Mouse (Mus musculus) adrenal gland, adult (tissue): ENCODE measurements around the gene 1700019D03Rik.

Experiments
- DNase-seq, 2 experiments: peaks; one replicate each; pipeline ENCODE4 v3.0.0; 2022 to 2023; ENCODE audit warnings: low spot score in 1 of 2; ENCODE audit not compliant: inconsistent age in 2 of 2

1700019D03Rik gene

DNA sequence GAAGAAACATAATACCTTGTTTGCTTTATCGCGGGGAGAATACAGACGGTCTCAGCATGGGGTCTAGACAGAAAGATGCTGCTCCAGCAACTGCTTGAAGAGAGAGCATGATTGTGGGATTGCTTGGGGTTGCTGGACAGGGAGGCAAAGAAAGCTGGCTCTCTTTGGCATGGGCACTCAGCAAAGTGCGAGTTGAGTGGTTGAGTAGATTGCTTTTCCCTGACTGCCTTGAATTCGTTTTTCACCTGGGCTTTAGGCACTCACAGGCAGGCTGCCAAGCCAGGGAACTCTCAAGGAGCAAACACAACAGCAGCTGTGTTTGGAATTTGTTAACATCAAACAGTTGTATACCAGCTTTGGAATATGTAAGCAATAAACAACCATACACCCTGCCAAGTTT is at the start of gene 1700019D03Rik:
Gene 1700019D03Rik, minus strand, starts transcription at position 101 of the 400 bp plus-strand sequence.
- no peak for DNase-seq

- DNase-seq: no peak
Measured at GRCm38 (mm10) chr1:53063921-53064320, 43.9 kb upstream of the 1700019D03Rik start.

GRCm38 (mm10) chr1:53061871-53062608 is 42.1 kb upstream of the 1700019D03Rik start:
- no peak for DNase-seq

- no peak for DNase-seq
Measured at GRCm38 (mm10) chr1:53061340-53061739, 41.4 kb upstream of the 1700019D03Rik start, which contains the start of gene Mstn. TSS of gene Mstn (plus strand) at chr1:53061640.

DNA sequence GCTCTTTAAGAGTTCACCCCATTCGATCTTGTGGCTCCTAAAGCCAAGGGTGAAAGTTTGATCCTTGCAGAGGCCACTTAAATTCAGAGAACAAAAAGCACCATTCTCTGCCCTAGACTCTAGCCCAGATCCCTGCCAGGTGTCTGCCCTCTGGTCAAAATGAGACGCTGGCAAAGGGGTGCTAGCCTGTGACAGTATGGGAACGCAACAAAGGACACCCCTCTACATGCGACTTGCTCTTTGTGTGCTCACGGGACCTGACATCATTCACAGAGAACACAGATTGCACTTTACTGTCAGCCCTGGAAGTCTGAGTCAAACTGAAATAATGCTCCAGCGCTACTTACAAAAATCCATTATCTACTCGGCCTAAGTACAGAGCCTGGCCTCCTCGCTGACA is 40.5 kb upstream of the 1700019D03Rik start:
- DNase-seq: no peak

DNA sequence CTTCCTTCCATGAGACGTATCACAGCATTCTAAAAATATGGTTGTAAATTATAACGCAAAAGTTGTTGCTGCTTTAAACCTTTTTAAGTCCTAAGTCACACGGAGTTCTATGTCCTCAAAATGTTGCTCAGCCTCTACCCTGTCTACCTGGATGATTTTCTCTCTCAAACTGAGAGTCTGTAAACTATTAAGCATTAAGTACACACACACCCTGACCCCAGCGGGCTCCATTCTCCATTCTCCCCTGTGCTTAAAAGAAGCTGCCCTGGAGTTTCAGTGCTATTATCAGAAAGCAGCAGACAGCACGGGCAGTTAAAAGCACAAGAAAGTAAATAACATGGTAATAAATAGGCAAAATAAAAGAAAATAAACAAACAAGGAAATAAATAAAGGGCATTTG is 39.1 kb upstream of the 1700019D03Rik start:
- no peak for DNase-seq

GRCm38 (mm10) chr1:53053087-53054022 is 33.4 kb upstream of the 1700019D03Rik start:
- peak; percentile 30 to 84 for DNase-seq

DNA sequence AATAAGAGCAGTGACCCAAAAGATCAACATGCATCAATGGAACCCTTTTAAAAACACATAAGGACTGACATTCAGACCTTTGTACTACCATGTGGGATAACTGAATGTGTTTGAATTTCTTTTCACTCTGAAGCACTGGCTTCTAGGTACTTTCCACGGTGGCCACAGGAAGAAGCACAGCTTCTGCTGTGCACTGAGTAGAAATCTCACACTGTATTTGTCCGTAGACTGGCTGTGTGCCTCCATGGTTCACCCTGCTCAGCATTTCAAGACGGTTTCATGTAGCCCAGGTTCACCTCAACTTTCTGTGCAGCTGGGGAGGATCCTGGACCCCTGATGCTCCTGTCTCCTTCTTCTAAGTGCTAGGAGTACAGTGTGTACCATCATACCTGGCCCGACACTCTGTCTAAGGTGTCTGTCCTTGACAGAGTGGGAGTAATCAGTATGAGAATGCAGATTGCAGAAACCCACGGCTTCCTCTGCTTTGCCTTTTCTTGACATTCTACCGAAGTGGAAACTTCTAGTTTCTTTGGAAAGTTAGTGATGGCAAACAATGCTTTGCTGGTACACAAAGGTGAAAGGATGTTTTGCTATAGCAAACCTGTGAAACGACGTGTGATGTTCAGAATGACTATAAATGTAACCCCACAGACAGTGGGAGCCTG is 29.9 kb upstream of the 1700019D03Rik start:
- no peak for DNase-seq

DNA sequence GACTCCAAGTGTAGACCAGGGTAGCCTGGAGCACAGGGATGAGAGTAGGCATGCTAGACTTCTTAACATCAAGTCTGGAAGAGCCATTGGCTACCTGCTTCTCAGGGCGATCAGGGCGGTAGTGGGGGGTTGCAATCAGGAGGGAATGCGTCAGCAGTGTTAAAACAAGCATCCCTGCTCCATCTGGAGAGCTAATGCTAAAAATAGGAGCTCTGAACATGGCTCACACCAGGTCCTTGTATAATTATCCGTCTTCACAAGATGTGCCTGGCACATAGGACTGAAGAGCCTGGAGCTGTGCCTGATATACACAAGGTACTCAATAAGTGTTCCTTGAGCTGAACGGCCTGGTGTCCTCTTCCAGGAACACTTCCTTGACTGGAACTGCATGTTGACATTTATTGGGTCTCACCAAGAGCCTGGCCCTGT is 17.5 kb upstream of the 1700019D03Rik start:
- DNase-seq: no peak

DNA sequence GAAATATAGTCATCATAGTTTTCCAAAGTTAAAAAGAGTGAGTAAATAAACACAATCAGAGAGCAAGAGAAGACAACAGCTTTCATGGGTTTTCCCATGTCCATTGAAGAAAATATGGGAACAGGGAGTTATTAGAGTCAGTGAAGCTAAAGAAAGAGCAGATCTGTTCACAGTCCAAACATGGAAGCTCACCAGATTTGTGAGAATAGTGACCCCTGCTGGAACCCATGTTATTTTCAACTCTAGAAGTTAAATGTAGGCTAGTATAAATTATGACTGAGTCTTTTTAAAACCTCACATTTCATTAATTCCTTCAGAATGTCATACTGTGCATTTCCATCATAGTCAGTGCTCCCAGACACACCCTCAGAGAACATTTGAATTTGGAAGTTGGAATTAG is 12.6 kb upstream of the 1700019D03Rik start:
- peak in 1 of 2 experiments; percentile 29 for DNase-seq

DNA sequence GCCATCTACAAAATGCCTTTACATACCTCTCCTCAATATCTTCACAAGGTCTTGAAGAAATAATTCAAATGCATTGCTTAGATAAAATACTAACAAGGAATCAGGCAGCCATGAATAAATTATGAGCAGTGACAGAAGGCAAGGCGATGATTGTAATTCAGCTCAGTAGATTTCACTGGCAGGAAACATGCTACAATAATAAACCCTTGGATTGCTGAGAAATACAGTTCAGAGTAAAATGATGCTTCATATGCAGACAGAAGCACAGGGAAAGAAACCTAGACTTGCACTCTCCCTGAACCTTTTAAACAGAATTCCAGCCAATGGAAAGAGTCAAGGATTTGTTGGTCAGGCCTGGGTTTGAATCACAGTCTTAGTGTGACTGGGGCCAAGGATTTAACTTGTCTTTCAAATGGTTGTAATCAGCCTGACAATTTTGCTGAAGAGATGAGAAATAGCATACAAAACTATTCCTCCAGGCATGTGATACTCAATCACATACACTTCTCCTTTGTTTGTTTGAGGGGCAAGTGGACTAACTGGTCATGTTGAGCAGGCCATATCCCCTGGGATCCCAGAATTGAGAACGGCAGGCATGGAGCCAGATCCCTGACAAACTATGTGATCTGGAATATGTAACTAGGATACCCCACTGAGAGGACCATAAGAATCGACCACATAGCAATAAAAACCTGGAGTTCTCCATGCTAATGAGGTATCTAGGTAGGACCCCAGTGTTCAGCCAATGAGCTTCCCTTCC is 1.1 kb downstream of the 1700019D03Rik start:
- DNase-seq: no peak

DNA sequence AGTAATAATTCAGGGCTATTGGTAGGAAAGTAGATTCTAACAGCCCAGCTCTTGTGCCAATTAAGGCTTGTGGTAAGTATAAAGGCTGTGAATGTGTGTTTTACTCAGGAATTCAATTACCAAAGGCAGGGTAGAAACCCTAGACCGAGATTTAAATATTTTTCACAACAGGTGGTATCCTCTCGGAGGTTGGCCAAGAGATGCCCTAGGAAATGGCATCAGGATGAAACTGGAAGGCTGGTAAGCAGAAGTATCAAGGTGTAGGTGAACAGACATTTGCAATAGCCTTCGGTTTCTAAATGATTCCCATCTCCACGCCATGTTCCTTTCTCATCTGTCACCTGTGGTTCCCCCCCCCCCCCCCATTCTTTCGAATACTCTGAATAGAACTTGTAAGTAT is 4.4 kb downstream of the 1700019D03Rik start:
- DNase-seq: no peak

GRCm38 (mm10) chr1:53014716-53015115 is 5.3 kb downstream of the 1700019D03Rik start:
- no peak for DNase-seq

DNA sequence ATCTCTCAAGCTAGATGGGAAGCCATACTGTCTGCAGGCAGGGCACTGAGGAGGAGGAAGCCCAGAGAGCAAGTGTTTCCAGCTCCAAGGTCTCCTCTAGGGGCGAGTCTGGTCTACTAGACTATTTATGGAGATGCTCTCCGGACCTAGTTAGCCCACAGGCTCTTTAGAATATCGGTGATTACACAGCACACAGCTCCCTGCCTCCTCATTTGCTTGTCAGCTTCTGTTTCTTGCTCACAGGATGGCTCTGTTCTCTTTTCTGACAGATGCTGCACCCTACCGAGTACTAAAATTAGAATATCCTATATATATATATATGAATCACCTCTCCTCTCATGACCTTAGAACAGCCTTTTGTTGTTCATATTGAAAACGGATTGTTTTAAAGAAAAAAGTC is 33.3 kb downstream of the 1700019D03Rik start:
- peak in 1 of 2 experiments; percentile 8 for DNase-seq

- peak in 1 of 2 experiments; percentile 7 for DNase-seq
Measured at GRCm38 (mm10) chr1:52973198-52973597, 46.8 kb downstream of the 1700019D03Rik start.

DNA sequence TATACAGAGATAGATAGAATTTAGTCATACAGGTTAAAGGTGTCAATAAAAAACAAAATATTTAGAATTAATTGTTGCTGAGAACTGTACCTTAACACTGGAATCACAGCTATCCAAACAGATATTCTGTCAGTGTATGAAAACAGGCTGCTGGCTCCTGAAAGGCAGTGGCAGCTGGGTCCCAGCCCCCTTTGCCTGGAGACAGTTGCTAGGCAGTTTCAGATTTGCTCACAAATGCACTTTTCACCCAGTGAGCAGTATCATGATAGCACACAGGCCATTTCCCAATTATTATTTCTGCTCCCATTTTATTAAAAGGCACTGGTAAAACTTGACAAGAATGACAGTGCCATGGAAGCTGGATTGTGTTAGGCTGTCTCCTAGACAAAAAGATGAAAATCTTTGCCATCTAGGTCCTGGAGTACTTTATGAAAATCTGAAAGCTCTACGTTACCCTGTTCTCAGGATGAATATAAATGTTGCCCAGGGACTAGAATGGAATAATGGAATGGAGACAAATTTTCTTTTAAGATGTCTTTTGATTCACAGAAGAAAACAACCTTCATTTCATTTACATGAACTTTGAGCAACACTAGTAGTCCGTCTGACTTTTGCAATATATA is 48.0 kb downstream of the 1700019D03Rik start:
- DNase-seq: peak in 1 of 2 experiments; percentile 18

- peak in 1 of 2 experiments; percentile 6 for DNase-seq
Measured at GRCm38 (mm10) chr1:52964581-52964980, 55.4 kb downstream of the 1700019D03Rik start.

- peak in 1 of 2 experiments; percentile 10 for DNase-seq
Measured at GRCm38 (mm10) chr1:52963097-52963496, 56.9 kb downstream of the 1700019D03Rik start.

GRCm38 (mm10) chr1:52960191-52960590 is 59.8 kb downstream of the 1700019D03Rik start:
- peak in 1 of 2 experiments; percentile 11 for DNase-seq

GRCm38 (mm10) chr1:52956746-52957145 is 63.2 kb downstream of the 1700019D03Rik start:
- DNase-seq: peak in 1 of 2 experiments; percentile 13
